Mouse (Mus musculus) neural tube, embryonic 11.5 days (tissue): Measurements from ENCODE around the gene Hoxc4. TPM values are rescaled to one million over a fixed set of nuclear protein-coding genes. Genes with fewer than 3 reads are reported as not detected.

Experiments used
- ATAC-seq: fragments of 200-750 bp; cut with Nextera tagmentation; 2 replicates; pipeline ENCODE4 v1.8.0; 2017; ENCODE audit warnings: moderate number of reproducible peaks, mild to moderate bottlenecking, moderate TSS enrichment, moderate library complexity; ENCODE audit not compliant: insufficient read depth, low FRiP score, low TSS enrichment
- DNase-seq: peaks from one replicate; pipeline ENCODE4 v3.0.0-alpha.2; 2015; ENCODE audit warnings: low spot score
- H3K27ac ChIP-seq: fragments of 300-500 bp; sonication (generic); 2 replicates; pipeline ENCODE4 v1.5.1; 2014; ENCODE audit warnings: low read depth, mild to moderate bottlenecking, low read length
- H3K27me3 ChIP-seq: fragments of 300-500 bp; sonication (generic); 2 replicates; pipeline ENCODE4 v1.6.1; 2014; ENCODE audit warnings: mild to moderate bottlenecking, low read length, mixed read lengths; ENCODE audit not compliant: control insufficient read depth, insufficient read depth
- H3K36me3 ChIP-seq: fragments of 300-500 bp; sonication (generic); 2 replicates; pipeline ENCODE4 v1.6.1; 2014; ENCODE audit warnings: mild to moderate bottlenecking, low read length, moderate library complexity, mixed read lengths; ENCODE audit not compliant: control insufficient read depth, insufficient read depth
- H3K4me1 ChIP-seq: fragments of 300-500 bp; sonication (generic); 2 replicates; pipeline ENCODE4 v1.6.1; 2014; ENCODE audit warnings: low read length, mixed read lengths; ENCODE audit not compliant: control insufficient read depth, insufficient read depth
- H3K4me2 ChIP-seq: fragments of 300-500 bp; sonication (generic); 2 replicates; pipeline ENCODE4 v1.6.1; 2014; ENCODE audit warnings: low read depth, mild to moderate bottlenecking, moderate library complexity
- H3K4me3 ChIP-seq: fragments of 300-500 bp; sonication (generic); 2 replicates; pipeline ENCODE4 v1.5.1; 2014; ENCODE audit warnings: low read depth, low read length
- H3K9ac ChIP-seq: fragments of 300-500 bp; sonication (generic); 2 replicates; pipeline ENCODE4 v1.6.1; 2014; ENCODE audit warnings: mild to moderate bottlenecking, low read length
- H3K9me3 ChIP-seq: fragments of 300-500 bp; sonication (generic); 2 replicates; pipeline ENCODE4 v1.6.1; 2016; ENCODE audit warnings: low read length; ENCODE audit not compliant: control insufficient read depth
- WGBS: fragments of 180-500 bp; shearing (Covaris S2); extraction: QIAGEN DNeasy Blood & Tissue Kit; methylation state at CpG from one replicate; pipeline ENCODE4 v1.1.7; 2014; 5-methylcytosine and 5-hydroxymethylcytosine counted together
- polyA plus RNA-seq: library from polyadenylated mRNA; unstranded; fragments of >200 nt; fragmentation: Nextera tagmentation; extraction: Ambion mirVana; gene quantifications from 2 replicates; pipeline ENCODE4 v1.2.1, GENCODE M21; 2014

The Hoxc4 gene
- polyA plus RNA-seq, 1 experiment from 2014 or later: 67.3 TPM

- H3K36me3 ChIP-seq: no peaks in the 10 kb centered on the region
- H3K27me3 ChIP-seq: peaks cover 70% of the 10 kb centered on the region
- peak overlapping the region; percentile 98 for H3K27ac ChIP-seq
- H3K9me3 ChIP-seq: no peaks in the 10 kb centered on the region
- WGBS: under 1% methylated on average over 37 of the region's 37 CpGs
- ATAC-seq: peak; percentile 18; the same call in 1 of the 2 replicates
- DNase-seq: no peak
- H3K9ac ChIP-seq: peak overlapping the region; percentile 100
- peak overlapping the region; percentile 90 for H3K4me2 ChIP-seq
- H3K4me3 ChIP-seq: peak overlapping the region; percentile 95
- peaks cover 4% of the 10 kb centered on the region; the same call in 1 of the 2 replicates for H3K4me1 ChIP-seq
Observed at GRCm38 (mm10) chr15:102976631-102977422, 41.9 kb upstream of the Hoxc4 start.

DNA sequence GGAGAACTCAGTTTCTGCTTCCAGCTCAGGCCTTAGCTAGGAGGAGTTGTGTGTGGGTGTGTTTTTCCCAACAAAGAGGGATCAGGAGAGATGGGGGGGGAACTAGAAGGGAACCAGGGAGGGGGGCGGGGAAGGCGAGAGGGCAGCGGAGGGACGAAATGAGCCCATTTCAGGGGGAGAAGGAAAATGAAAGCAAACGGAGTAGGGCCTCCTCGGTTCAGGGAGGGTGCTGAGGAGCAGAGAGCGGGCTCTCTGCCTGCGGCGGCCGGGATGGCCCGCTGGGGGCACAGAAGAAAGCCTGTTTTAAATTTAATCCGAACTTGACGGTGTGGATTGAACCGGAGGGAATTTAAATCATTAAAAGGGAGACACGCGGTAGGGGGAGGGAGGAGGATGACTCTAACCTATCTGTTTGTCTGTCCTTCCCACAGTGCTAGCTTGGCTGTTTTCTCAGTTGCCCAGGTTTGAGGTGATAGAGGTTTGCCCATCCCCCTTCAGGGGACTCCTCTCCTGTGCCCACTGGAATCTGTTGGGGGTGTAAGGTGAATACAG lies 41.2 kb upstream of the Hoxc4 start:
- ATAC-seq: peak; percentile 17; the same call in 1 of the 2 replicates
- under 1% methylated on average over 16 of the region's 16 CpGs for WGBS

DNA sequence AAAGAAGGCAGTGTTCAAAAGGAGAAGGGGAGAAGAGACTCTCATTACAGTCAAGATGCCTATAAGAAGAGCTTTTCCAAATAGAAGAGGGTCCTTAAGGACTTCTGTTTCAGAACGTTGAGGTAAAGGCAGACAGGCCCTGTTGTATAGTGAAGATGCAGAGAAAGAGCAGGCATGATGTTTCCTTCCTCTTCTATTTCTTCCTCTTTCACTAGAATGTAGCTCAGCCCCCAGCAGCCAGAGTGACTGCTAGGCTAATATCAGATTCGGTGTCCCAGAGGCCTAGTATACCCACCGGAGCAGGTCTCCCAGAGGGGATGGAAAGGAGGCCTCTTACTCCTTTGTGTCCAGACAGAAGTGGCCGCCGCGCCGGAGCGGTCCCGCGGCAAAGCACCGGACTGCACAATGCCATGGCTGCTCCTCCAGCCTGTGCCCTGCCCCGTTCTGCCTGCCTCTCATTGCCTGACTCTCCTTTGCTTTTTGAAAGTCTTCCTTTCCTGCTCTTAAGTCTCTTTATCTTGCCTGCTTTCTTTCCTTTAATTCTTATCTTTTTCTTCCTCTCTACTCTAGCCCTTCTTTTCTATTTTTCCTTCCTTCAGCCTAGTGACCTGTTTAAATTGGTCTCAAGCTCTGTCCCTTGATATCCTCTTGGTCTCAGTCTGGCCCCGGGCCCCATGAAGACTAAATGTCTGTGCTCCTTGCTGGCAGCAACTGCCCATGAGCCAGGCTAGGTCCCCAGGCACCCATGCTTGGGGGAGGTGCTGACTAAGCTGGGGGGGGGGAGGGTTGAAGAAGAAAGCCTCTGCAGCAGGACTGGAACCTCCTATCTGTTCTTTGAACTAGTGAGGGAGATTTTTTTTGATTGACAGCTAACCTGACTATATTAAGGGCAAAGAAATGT lies 39.9 kb upstream of the Hoxc4 start:
- Histone ChIP-seq H3K9ac (peak overlapping the region; percentile 100), H3K4me3 (peak overlapping the region; percentile 95), H3K27ac (peak overlapping the region; percentile 98)

More for the DNA sequence above, 41.2 kb upstream of the Hoxc4 start:
- Histone ChIP-seq H3K4me1 (peaks cover 4% of the 10 kb centered on the region; the same call in 1 of the 2 replicates), H3K27me3 (peaks cover 65% of the 10 kb centered on the region), H3K4me2 (peak overlapping the region; percentile 90), H3K9me3 (no peaks in the 10 kb centered on the region), H3K4me3 (peak overlapping the region; percentile 95), H3K9ac (peak overlapping the region; percentile 100), H3K27ac (peak overlapping the region; percentile 98), H3K36me3 (no peaks in the 10 kb centered on the region)
- no peak for DNase-seq

DNA sequence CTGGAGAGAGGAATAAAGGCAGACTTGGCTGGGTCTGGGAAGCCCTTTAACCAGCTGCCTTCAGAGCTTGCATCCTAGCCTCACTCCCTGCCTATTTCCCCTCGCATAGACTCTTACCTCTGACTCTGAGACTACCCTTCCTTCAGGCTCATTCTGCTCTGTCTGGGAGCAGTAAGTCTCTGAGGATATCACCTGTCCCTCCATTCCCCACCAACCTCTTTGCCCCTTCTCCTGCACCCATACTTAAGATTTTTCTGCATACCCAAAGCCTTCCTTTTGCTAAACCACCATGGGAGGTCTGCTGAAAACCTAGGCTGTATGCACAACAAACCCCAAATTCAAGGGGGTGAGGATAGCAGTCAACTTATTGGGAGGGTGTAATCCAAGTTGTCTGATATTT lies 38.8 kb upstream of the Hoxc4 start:
- H3K36me3 ChIP-seq: peaks cover 2% of the 10 kb centered on the region; the same call in 1 of the 2 replicates
- H3K4me2 ChIP-seq: peak overlapping the region; percentile 90
- ATAC-seq: no peak
- H3K27me3 ChIP-seq: peaks cover 52% of the 10 kb centered on the region
- peak overlapping the region; percentile 95 for H3K4me3 ChIP-seq
- no peak for DNase-seq
- H3K4me1 ChIP-seq: peaks cover 9% of the 10 kb centered on the region
- peak overlapping the region; percentile 98 for H3K27ac ChIP-seq
- H3K9me3 ChIP-seq: no peaks in the 10 kb centered on the region
- WGBS: 0% methylated on average over 1 of the region's 1 CpGs
- peak overlapping the region; percentile 100 for H3K9ac ChIP-seq

More for the DNA sequence above, 39.9 kb upstream of the Hoxc4 start:
- Histone ChIP-seq H3K4me1 (peaks cover 4% of the 10 kb centered on the region; the same call in 1 of the 2 replicates), H3K9me3 (no peaks in the 10 kb centered on the region), H3K27me3 (peaks cover 57% of the 10 kb centered on the region), H3K36me3 (peaks cover 1% of the 10 kb centered on the region; the same call in 1 of the 2 replicates), H3K4me2 (peak overlapping the region; percentile 90)
- DNase-seq (no peak), ATAC-seq (no peak)
- WGBS: under 1% methylated on average over 13 of the region's 13 CpGs

DNA sequence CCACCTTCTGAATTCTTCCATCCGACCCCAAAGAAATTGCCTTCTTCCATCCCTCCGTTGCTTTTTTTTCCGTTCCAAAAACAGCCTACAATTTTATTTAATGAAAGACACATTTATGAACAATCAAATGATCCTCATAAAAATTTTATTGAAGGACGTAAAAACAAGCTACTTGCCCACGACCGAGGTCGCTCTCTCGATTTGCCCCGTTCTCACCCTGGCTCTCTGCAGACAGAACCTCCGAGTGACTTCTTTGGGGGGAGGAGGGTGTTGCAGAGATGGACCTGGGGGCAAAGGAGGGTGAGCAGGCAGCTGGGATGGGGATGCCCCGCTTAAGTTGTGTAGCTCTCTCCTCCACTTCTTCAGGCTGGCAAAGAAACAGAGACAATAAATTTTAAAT lies 38.4 kb upstream of the Hoxc4 start:
- H3K4me3 ChIP-seq: peak overlapping the region; percentile 95

GRCm38 (mm10) chr15:102980912-102981311 lies 37.8 kb upstream of the Hoxc4 start:
- H3K27me3 ChIP-seq: peaks cover 47% of the 10 kb centered on the region
- peak overlapping the region; percentile 98 for H3K27ac ChIP-seq

More for the DNA sequence above, 38.4 kb upstream of the Hoxc4 start:
- Histone ChIP-seq H3K9me3 (no peaks in the 10 kb centered on the region), H3K4me2 (peak overlapping the region; percentile 90), H3K27me3 (peaks cover 50% of the 10 kb centered on the region), H3K27ac (peak overlapping the region; percentile 98), H3K9ac (peak overlapping the region; percentile 100), H3K4me1 (peaks cover 10% of the 10 kb centered on the region), H3K36me3 (peaks cover 2% of the 10 kb centered on the region; the same call in 1 of the 2 replicates)
- DNase-seq (no peak), ATAC-seq (no peak)
- WGBS: 2% methylated on average over 11 of the region's 11 CpGs

GRCm38 (mm10) chr15:102981379-102982288 lies 37.1 kb upstream of the Hoxc4 start:
- WGBS: under 1% methylated on average over 86 of the region's 88 CpGs
- H3K4me1 ChIP-seq: peaks cover 12% of the 10 kb centered on the region
- H3K36me3 ChIP-seq: peaks cover 2% of the 10 kb centered on the region; the same call in 1 of the 2 replicates
- ATAC-seq: peak; percentile 7; the same call in 1 of the 2 replicates
- peak overlapping the region; percentile 100 for H3K9ac ChIP-seq
- peak; percentile 60 for DNase-seq
- peak overlapping the region; percentile 95 for H3K4me3 ChIP-seq
- peak overlapping the region; percentile 90 for H3K4me2 ChIP-seq
- no peaks in the 10 kb centered on the region for H3K9me3 ChIP-seq
- H3K27me3 ChIP-seq: peaks cover 43% of the 10 kb centered on the region
- peak overlapping the region; percentile 98 for H3K27ac ChIP-seq

More at GRCm38 (mm10) chr15:102980912-102981311, 37.8 kb upstream of the Hoxc4 start:
- peaks cover 10% of the 10 kb centered on the region for H3K4me1 ChIP-seq
- 0% methylated on average over 14 of the region's 14 CpGs for WGBS
- peaks cover 2% of the 10 kb centered on the region; the same call in 1 of the 2 replicates for H3K36me3 ChIP-seq
- H3K4me2 ChIP-seq: peak overlapping the region; percentile 90
- no peaks in the 10 kb centered on the region for H3K9me3 ChIP-seq
- no peak for DNase-seq
- ATAC-seq: 0 out of 2 replicates have a peak, but pooled peaks have one; percentile 8
- H3K9ac ChIP-seq: peak overlapping the region; percentile 100
- H3K4me3 ChIP-seq: peak overlapping the region; percentile 95
